Mouse (Mus musculus) midbrain, embryonic 13.5 days (tissue): ENCODE data around the gene Cdc34. TPM values are rescaled to one million over a fixed set of nuclear protein-coding genes. Genes with fewer than 3 reads are reported as not detected.
A peak's percentile ranks its signal among the peaks of the same experiment; 100 is the strongest.
"Not testable (repeated sequence)": the region's sequence is repeated elsewhere in the genome, so short reads cannot be mapped to it uniquely, and the experiment has no call there.

ENCODE experiments used
- ATAC-seq: fragments of 200-750 bp; cut with Nextera tagmentation; 2 replicates; pipeline ENCODE4 v1.8.0; 2017; ENCODE audit warnings: mild to moderate bottlenecking, moderate TSS enrichment, moderate library complexity
- H3K27ac ChIP-seq: fragments of 300-500 bp; sonication (generic); 2 replicates; pipeline ENCODE4 v1.5.1; 2015; ENCODE audit warnings: inconsistent platforms, mild to moderate bottlenecking, moderate library complexity
- H3K27me3 ChIP-seq: fragments of 300-500 bp; sonication (generic); 2 replicates; pipeline ENCODE4 v1.6.1; 2015; ENCODE audit warnings: mild to moderate bottlenecking, inconsistent platforms
- H3K36me3 ChIP-seq: fragments of 300-500 bp; sonication (generic); 2 replicates; pipeline ENCODE4 v1.6.1; 2015; ENCODE audit warnings: mild to moderate bottlenecking, inconsistent platforms
- H3K4me1 ChIP-seq: fragments of 300-500 bp; sonication (generic); replicated peaks from 2 replicates; pipeline ENCODE4 v1.6.1; 2015; ENCODE audit warnings: inconsistent platforms
- H3K4me2 ChIP-seq: fragments of 300-500 bp; sonication (generic); replicated peaks from 2 replicates; pipeline ENCODE4 v1.6.1; 2015; ENCODE audit warnings: moderate library complexity, mild to moderate bottlenecking, inconsistent platforms
- H3K4me3 ChIP-seq: fragments of 300-500 bp; sonication (generic); replicated peaks from 2 replicates; pipeline ENCODE4 v1.5.1; 2015; ENCODE audit warnings: mild to moderate bottlenecking, inconsistent platforms
- H3K9ac ChIP-seq: fragments of 300-500 bp; sonication (generic); replicated peaks from 2 replicates; pipeline ENCODE4 v1.6.1; 2015; ENCODE audit warnings: mild to moderate bottlenecking, inconsistent platforms
- H3K9me3 ChIP-seq: fragments of 300-500 bp; sonication (generic); 2 replicates; pipeline ENCODE4 v1.6.1; 2016; ENCODE audit warnings: mild to moderate bottlenecking, inconsistent platforms
- WGBS: fragments of 180-500 bp; shearing (Covaris S2); methylation state at CpG from one replicate; pipeline ENCODE4 v1.1.7; 2015; 5-methylcytosine and 5-hydroxymethylcytosine counted together
- polyA plus RNA-seq: library from polyadenylated mRNA; unstranded; fragments of >200 nt; fragmentation: Nextera tagmentation; extraction: Ambion mirVana; gene quantifications from 2 replicates; pipeline ENCODE4 v1.2.1, GENCODE M21; 2015

The Cdc34 gene
- polyA plus RNA-seq, 1 experiment from 2014 or later = 109 TPM

DNA sequence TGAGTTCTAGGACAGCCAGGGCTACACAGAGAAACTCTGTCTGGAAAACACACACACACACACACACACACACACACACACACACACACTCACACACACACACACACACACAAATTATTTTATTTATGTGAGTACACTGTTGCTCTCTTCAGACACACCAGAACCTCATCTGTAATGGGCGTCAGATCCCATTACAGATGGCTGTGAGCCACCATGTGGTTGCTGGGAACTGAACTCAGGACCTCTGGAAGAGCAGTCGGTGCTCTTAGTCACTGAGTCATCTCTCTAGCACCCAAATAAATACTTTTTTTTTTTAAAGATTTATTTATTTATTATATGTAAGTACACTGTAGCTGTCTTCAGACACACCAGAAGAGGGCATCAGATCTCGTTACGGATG lies 21.0 kb downstream of the Cdc34 start:
- WGBS = 89% methylated on average over 4 of the region's 4 CpGs
- peaks cover 32% of the 10 kb centered on the region for H3K4me1 ChIP-seq
- H3K27ac ChIP-seq, H3K36me3 ChIP-seq, H3K9me3 ChIP-seq, H3K4me3 ChIP-seq, H3K4me2 ChIP-seq, ATAC-seq, H3K9ac ChIP-seq, H3K27me3 ChIP-seq: not testable (repeated sequence)

- Histone ChIP-seq H3K4me3 (peak overlapping the region; percentile 72), H3K4me2 (peak overlapping the region; percentile 98), H3K9ac (peak overlapping the region; percentile 36; the same call in 1 of the 2 replicates), H3K27me3 (no peaks in the 10 kb centered on the region), H3K27ac (peak overlapping the region; percentile 81), H3K4me1 (peaks cover 33% of the 10 kb centered on the region), H3K9me3 (no peaks in the 10 kb centered on the region), H3K36me3 (peaks cover 3% of the 10 kb centered on the region)
- no peak; the same call in 1 of the 2 replicates for ATAC-seq
- WGBS = 73% methylated on average over 10 of the region's 10 CpGs
Measured at GRCm38 (mm10) chr10:79703541-79703940, 21.5 kb downstream of the Cdc34 start.

DNA sequence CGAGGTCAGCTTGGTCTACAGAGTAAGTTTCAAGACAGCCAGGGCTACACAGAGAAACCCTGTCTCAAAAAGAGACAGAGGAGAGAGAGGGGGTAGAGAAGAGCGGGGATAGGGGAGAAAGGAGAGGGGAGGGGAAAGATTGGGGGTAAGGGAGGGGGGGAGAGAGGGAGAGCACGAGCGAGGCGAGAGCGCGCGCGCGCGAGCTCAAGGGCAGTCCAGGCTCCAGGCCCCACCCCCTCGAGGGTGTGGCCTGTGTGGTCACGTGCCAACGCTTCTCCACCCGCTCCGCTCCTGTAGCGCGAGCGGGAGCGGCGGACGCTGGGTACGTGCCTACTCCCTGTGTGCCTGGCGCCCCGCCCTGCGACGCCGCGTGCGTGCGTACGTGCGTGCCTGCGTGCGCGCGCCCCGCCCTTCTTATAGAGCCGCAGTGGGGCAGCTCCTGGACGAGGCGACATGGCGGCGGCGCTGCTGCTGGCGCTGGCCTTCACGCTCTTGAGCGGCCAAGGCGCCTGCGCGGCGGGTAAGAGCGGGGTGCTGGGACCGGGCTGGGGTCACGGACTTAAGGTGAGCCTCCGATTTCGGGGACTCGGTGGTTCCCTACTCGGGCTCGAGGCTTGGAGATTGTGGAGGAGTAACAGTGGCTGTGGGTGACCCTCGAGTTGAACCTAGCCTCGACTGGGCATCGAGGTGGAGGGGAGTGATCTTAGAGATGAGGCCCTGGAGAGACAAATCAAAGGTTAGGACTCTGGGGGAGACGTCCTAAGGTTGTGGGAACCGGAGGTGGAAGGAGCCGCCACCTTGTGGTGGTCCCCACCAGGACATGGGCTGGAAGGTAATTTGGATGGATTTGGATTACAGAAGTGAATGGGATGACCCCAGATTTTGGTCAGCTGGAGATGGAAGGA lies 22.3 kb downstream of the Cdc34 start, which contains the start of gene Bsg:
Bsg (plus strand) TSS at position 427 of the 905 bp plus-strand sequence.
- Histone ChIP-seq H3K4me2 (peak within 1 kb of the TSS; percentile 98), H3K9me3 (no peaks in the 10 kb centered on the region), H3K4me3 (peak within 1 kb of the TSS; percentile 72), H3K36me3 (peaks cover 11% of the 10 kb centered on the region), H3K27me3 (no peaks in the 10 kb centered on the region), H3K4me1 (peaks cover 35% of the 10 kb centered on the region), H3K27ac (peak within 1 kb of the TSS; percentile 81), H3K9ac (peak within 1 kb of the TSS; percentile 87)
- ATAC-seq = peak; percentile 97
- under 1% methylated on average over 63 of the region's 65 CpGs for WGBS

DNA sequence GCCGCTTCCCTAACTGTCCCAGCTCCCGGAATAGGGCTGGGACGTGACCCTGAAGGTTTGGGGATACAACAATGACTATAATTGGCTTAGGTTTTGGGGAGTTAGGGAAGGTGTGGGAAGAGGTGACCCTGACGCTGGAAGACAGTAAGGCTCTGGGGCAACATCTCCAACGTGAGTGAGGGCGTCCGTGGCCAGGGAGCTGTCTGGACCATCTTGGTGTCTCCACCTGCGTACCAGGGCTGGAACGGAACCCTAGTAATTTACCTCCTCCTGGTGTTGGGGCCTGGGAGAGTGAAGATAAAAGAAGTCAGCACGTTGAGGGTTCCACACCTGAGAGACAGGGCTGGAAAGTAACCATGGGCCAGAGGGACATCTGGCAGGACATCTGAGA lies 23.0 kb downstream of the Cdc34 start:
- Histone ChIP-seq H3K4me3 (peak overlapping the region; percentile 72), H3K36me3 (peaks cover 17% of the 10 kb centered on the region), H3K27ac (peak overlapping the region; percentile 81), H3K9me3 (no peaks in the 10 kb centered on the region), H3K9ac (peak overlapping the region; percentile 87), H3K27me3 (no peaks in the 10 kb centered on the region), H3K4me2 (peak overlapping the region; percentile 98), H3K4me1 (peaks cover 35% of the 10 kb centered on the region)
- ATAC-seq = peak; percentile 1
- WGBS = 8% methylated on average over 10 of the region's 10 CpGs

DNA sequence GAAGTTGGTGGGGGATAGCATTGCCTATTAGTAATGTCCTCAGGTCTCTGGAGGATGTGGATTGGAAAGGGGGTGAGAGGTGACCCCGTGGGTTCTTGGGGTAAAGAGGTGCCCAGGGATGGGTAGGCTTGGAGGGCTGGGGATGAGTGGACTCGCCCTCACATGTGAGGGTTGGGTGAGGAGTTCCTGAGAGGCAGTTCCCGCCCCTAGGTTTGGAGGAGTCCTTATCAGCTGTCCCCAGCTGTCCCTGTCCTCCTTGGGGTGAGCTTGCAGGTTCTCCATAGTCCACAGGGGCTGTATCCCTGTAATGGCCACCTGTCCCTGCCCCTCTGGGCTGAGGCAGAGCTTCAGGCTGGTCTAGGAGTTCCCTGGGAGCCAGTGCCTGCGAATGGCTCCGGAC lies 24.0 kb downstream of the Cdc34 start:
- Histone ChIP-seq H3K4me3 (peak overlapping the region; percentile 72), H3K27me3 (no peaks in the 10 kb centered on the region), H3K4me2 (peak overlapping the region; percentile 98), H3K4me1 (peaks cover 35% of the 10 kb centered on the region), H3K9me3 (no peaks in the 10 kb centered on the region), H3K9ac (peak overlapping the region; percentile 87), H3K36me3 (peaks cover 27% of the 10 kb centered on the region), H3K27ac (no peak overlapping the region)
- ATAC-seq = no peak
- 80% methylated on average over 5 of the region's 5 CpGs for WGBS

GRCm38 (mm10) chr10:79706406-79707094 lies 24.6 kb downstream of the Cdc34 start:
- WGBS = 91% methylated on average over 5 of the region's 5 CpGs
- H3K4me3 ChIP-seq = peak overlapping the region; percentile 72
- H3K4me1 ChIP-seq = peaks cover 35% of the 10 kb centered on the region
- H3K36me3 ChIP-seq = peaks cover 33% of the 10 kb centered on the region
- no peak overlapping the region for H3K27ac ChIP-seq
- no peaks in the 10 kb centered on the region for H3K9me3 ChIP-seq
- H3K4me2 ChIP-seq = peak overlapping the region; percentile 98
- no peaks in the 10 kb centered on the region for H3K27me3 ChIP-seq
- no peak for ATAC-seq
- peak overlapping the region; percentile 87 for H3K9ac ChIP-seq

DNA sequence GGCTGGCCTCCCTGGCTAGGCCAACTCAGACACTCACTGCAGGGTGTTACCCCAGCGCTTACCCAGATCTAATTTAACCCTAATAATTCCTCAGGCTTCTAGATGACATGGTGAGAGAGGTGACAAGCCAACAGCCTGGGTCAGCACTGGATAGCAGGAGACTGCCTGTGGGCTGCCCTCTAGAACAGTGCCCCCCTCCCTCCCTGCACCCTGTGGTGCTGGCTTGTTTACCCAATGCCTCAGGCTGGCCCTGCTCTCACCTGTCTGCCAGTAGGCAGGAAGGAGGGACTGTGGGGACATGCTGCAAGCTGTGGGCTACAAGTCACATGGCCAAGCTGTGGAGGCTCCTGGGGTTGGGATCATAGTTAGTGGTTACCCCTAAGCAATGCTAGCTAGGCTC lies 25.2 kb downstream of the Cdc34 start:
- H3K4me2 ChIP-seq = 0 out of 2 replicates have a peak overlapping the region, but pooled peaks have one; percentile 98

GRCm38 (mm10) chr10:79707759-79708158 lies 25.8 kb downstream of the Cdc34 start:
- ATAC-seq = no peak
- Histone ChIP-seq H3K4me2 (no peak overlapping the region), H3K27me3 (no peaks in the 10 kb centered on the region), H3K4me3 (no peak overlapping the region), H3K4me1 (peaks cover 35% of the 10 kb centered on the region), H3K36me3 (peaks cover 40% of the 10 kb centered on the region), H3K9ac (peak overlapping the region; percentile 87; the same call in 1 of the 2 replicates), H3K27ac (no peak overlapping the region), H3K9me3 (no peaks in the 10 kb centered on the region)
- 76% methylated on average over 4 of the region's 4 CpGs for WGBS

More for the DNA sequence above, 25.2 kb downstream of the Cdc34 start:
- Histone ChIP-seq H3K27ac (no peak overlapping the region), H3K9me3 (no peaks in the 10 kb centered on the region), H3K4me3 (no peak overlapping the region), H3K27me3 (no peaks in the 10 kb centered on the region), H3K4me1 (peaks cover 35% of the 10 kb centered on the region), H3K9ac (peak overlapping the region; percentile 87; the same call in 1 of the 2 replicates), H3K36me3 (peaks cover 39% of the 10 kb centered on the region)
- ATAC-seq = no peak
- WGBS = 83% methylated on average over 1 of the region's 1 CpGs

DNA sequence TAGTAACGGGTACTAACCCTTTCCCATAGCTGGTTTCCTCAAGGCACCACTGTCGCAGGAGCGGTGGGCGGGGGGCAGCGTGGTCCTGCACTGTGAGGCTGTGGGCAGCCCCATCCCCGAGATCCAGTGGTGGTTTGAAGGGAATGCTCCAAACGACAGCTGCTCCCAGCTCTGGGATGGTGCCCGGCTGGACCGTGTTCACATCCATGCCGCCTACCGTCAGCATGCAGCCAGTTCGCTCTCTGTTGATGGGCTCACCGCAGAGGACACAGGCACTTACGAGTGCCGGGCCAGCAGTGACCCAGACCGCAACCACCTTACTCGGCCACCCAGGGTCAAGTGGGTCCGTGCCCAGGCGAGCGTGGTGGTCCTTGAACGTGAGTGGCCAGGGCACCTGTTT lies 26.7 kb downstream of the Cdc34 start:
- ATAC-seq = no peak
- Histone ChIP-seq H3K9me3 (no peaks in the 10 kb centered on the region), H3K4me3 (no peak overlapping the region), H3K9ac (no peak overlapping the region), H3K27ac (no peak overlapping the region), H3K4me1 (peaks cover 35% of the 10 kb centered on the region), H3K4me2 (no peak overlapping the region), H3K36me3 (peaks cover 40% of the 10 kb centered on the region), H3K27me3 (0 out of 2 replicates have a peak, but pooled peaks cover under 1% of the 10 kb centered on the region)
- 93% methylated on average over 21 of the region's 21 CpGs for WGBS

DNA sequence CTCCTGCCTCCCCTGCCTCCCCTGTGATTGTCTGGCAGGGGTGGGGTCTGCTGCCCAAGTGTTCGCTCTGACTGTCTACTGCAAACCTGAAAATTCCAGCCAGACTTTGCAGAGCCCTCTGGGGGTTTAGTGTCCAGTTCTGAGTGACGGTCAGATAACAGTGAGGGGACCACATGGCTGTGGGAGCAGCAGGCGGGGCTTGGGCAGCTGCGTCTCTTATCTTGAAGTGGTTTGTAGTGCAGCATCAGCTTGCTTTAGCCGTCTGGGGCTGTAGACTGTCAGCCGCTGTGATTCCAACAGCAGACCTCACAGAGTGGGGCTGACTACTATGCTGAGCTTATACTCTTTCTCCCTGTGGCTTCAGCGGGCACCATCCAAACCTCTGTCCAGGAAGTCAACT lies 27.3 kb downstream of the Cdc34 start:
- H3K27ac ChIP-seq = no peak overlapping the region
- H3K4me2 ChIP-seq = no peak overlapping the region
- H3K9me3 ChIP-seq = no peaks in the 10 kb centered on the region
- 0 out of 2 replicates have a peak, but pooled peaks cover 7% of the 10 kb centered on the region for H3K27me3 ChIP-seq
- H3K4me1 ChIP-seq = peaks cover 35% of the 10 kb centered on the region
- peaks cover 40% of the 10 kb centered on the region for H3K36me3 ChIP-seq
- no peak overlapping the region for H3K4me3 ChIP-seq
- ATAC-seq = no peak
- H3K9ac ChIP-seq = no peak overlapping the region
- WGBS = 82% methylated on average over 7 of the region's 7 CpGs

DNA sequence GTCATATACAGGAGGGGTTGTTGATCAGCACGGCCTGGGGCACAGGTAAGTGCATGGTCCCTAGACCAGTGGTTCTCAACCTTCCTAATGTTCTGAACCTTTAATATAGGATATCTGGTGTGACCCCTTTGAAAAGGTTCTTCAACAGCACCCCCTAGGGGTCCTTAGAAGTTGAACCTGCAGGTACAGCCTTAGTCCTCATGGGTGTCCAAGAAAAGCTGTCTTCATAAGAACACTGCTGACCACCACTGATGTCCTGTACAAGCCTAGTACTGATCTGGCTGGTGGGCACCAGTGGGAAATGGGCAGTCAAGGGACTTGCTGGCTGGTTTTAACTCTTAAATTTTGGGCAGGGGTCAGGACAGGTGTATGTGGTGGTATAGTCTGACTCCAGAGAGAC lies 30.0 kb downstream of the Cdc34 start:
- 70% methylated on average over 1 of the region's 1 CpGs for WGBS
- peaks cover 33% of the 10 kb centered on the region for H3K27me3 ChIP-seq
- peaks cover 40% of the 10 kb centered on the region for H3K36me3 ChIP-seq
- no peak overlapping the region for H3K4me2 ChIP-seq
- no peak overlapping the region for H3K4me3 ChIP-seq
- no peak; the same call in 1 of the 2 replicates for ATAC-seq
- no peak overlapping the region for H3K9ac ChIP-seq
- H3K27ac ChIP-seq = no peak overlapping the region
- H3K9me3 ChIP-seq = no peaks in the 10 kb centered on the region
- peaks cover 21% of the 10 kb centered on the region for H3K4me1 ChIP-seq
